Mouse (Mus musculus) heart, embryonic 13.5 days (tissue): ENCODE measurements around the gene Fam50b. TPM values are rescaled to one million over a fixed set of nuclear protein-coding genes. Genes with fewer than 3 reads are reported as not detected.

Source experiments
- polyA plus RNA-seq: library from polyadenylated mRNA; unstranded; fragments of >200 nt; fragmentation: Nextera tagmentation; extraction: Ambion mirVana; gene quantifications from 2 replicates; pipeline ENCODE4 v1.2.1, GENCODE M21; 2015

The Fam50b gene
- polyA plus RNA-seq, 1 experiment from 2014 or later: not detected

Other genes starting within 250 kb of the Fam50b start
- gene Pxdc1, start 81.4 kb upstream of the Fam50b start, polyA plus RNA-seq: 14.6 and 21.4 TPM in 2 replicates
- 41.2 and 42.2 TPM in 2 replicates for gene Prpf4b, start 140.5 kb downstream of the Fam50b start, polyA plus RNA-seq
- 2.0 and 2.2 TPM in 2 replicates for gene Fam217a, start 189.5 kb downstream of the Fam50b start, polyA plus RNA-seq
- not detected in 2 replicates for gene 4933417A18Rik, start 189.6 kb downstream of the Fam50b start, polyA plus RNA-seq
- 0.23 and 0.25 TPM in 2 replicates for gene Eci3, start 229.0 kb downstream of the Fam50b start, polyA plus RNA-seq